Mouse (Mus musculus) embryonic facial prominence, embryonic 14.5 days (tissue): ENCODE results near the gene Tfap2a. TPM values are rescaled to one million over a fixed set of nuclear protein-coding genes. Genes with fewer than 3 reads are reported as not detected.

Experiments used
- ATAC-seq: fragments of 200-750 bp; cut with Nextera tagmentation; 2 replicates; pipeline ENCODE4 v1.8.0; 2017; ENCODE audit warnings: low read depth, moderate number of reproducible peaks, moderate TSS enrichment
- DNase-seq: peaks from one replicate; pipeline ENCODE4 v3.0.0-alpha.2; 2015; ENCODE audit warnings: low spot score
- H3K27ac ChIP-seq: fragments of 300-500 bp; sonication (generic); replicated peaks from 2 replicates; pipeline ENCODE4 v1.5.1; 2014; ENCODE audit warnings: low read depth, mild to moderate bottlenecking, low read length, moderate library complexity
- H3K27me3 ChIP-seq: fragments of 300-500 bp; sonication (generic); replicated peaks from 2 replicates; pipeline ENCODE4 v1.6.1; 2014; ENCODE audit warnings: low read length; ENCODE audit not compliant: control insufficient read depth, insufficient read depth
- H3K36me3 ChIP-seq: fragments of 300-500 bp; sonication (generic); 2 replicates; pipeline ENCODE4 v1.6.1; 2014; ENCODE audit warnings: low read length, mixed read lengths; ENCODE audit not compliant: control insufficient read depth, insufficient read depth
- H3K4me1 ChIP-seq: fragments of 300-500 bp; sonication (generic); 2 replicates; pipeline ENCODE4 v1.6.1; 2014; ENCODE audit warnings: antibody characterized with exemption, low read length; ENCODE audit not compliant: control insufficient read depth, insufficient read depth
- H3K4me2 ChIP-seq: fragments of 300-500 bp; sonication (generic); 2 replicates; pipeline ENCODE4 v1.6.1; 2014; ENCODE audit warnings: low read depth, mild to moderate bottlenecking, low read length, moderate library complexity, mixed read lengths
- H3K4me3 ChIP-seq: fragments of 300-500 bp; sonication (generic); 2 replicates; pipeline ENCODE4 v1.5.1; 2014; ENCODE audit warnings: low read depth, mild to moderate bottlenecking, low read length
- H3K9ac ChIP-seq: fragments of 300-500 bp; sonication (generic); 2 replicates; pipeline ENCODE4 v1.6.1; 2014; ENCODE audit warnings: low read depth, mild to moderate bottlenecking, low read length, moderate library complexity, mixed read lengths
- H3K9me3 ChIP-seq: fragments of 300-500 bp; sonication (generic); 2 replicates; pipeline ENCODE4 v1.6.1; 2016; ENCODE audit warnings: low read length; ENCODE audit not compliant: control insufficient read depth
- WGBS: fragments of 180-500 bp; shearing (Covaris S2); extraction: QIAGEN DNeasy Blood & Tissue Kit; methylation state at CpG from one replicate; pipeline ENCODE4 v1.1.7; 2014; 5-methylcytosine and 5-hydroxymethylcytosine counted together
- polyA plus RNA-seq: library from polyadenylated mRNA; unstranded; fragments of >200 nt; fragmentation: Nextera tagmentation; extraction: Ambion mirVana; gene quantifications from 2 replicates; pipeline ENCODE4 v1.2.1, GENCODE M21; 2014

The Tfap2a gene
- polyA plus RNA-seq, 1 experiment from 2014 or later: 5.0 TPM

- ATAC-seq: no peak
- Histone ChIP-seq H3K27ac (no peak overlapping the region), H3K36me3 (no peaks in the 10 kb centered on the region), H3K9ac (no peak overlapping the region), H3K4me1 (0 out of 2 replicates have a peak, but pooled peaks cover 11% of the 10 kb centered on the region), H3K9me3 (no peaks in the 10 kb centered on the region), H3K27me3 (peaks cover 92% of the 10 kb centered on the region), H3K4me3 (peak overlapping the region; percentile 34), H3K4me2 (peak overlapping the region; percentile 55)
- 1% methylated on average over 28 of the region's 28 CpGs for WGBS
- no peak for DNase-seq
Observed at GRCm38 (mm10) chr13:40704864-40705455, 33.2 kb downstream of the Tfap2a start.

- Histone ChIP-seq H3K36me3 (no peaks in the 10 kb centered on the region), H3K9ac (0 out of 2 replicates have a peak overlapping the region, but pooled peaks have one; percentile 32), H3K4me3 (peak overlapping the region; percentile 34), H3K9me3 (no peaks in the 10 kb centered on the region), H3K4me2 (peak overlapping the region; percentile 55), H3K27me3 (peaks cover 83% of the 10 kb centered on the region), H3K27ac (no peak overlapping the region), H3K4me1 (0 out of 2 replicates have a peak, but pooled peaks cover 11% of the 10 kb centered on the region)
- ATAC-seq: peak; percentile 48; the same call in 1 of the 2 replicates
- DNase-seq: no peak
- under 1% methylated on average over 37 of the region's 38 CpGs for WGBS
Observed at GRCm38 (mm10) chr13:40703982-40704501, 34.1 kb downstream of the Tfap2a start.

DNA sequence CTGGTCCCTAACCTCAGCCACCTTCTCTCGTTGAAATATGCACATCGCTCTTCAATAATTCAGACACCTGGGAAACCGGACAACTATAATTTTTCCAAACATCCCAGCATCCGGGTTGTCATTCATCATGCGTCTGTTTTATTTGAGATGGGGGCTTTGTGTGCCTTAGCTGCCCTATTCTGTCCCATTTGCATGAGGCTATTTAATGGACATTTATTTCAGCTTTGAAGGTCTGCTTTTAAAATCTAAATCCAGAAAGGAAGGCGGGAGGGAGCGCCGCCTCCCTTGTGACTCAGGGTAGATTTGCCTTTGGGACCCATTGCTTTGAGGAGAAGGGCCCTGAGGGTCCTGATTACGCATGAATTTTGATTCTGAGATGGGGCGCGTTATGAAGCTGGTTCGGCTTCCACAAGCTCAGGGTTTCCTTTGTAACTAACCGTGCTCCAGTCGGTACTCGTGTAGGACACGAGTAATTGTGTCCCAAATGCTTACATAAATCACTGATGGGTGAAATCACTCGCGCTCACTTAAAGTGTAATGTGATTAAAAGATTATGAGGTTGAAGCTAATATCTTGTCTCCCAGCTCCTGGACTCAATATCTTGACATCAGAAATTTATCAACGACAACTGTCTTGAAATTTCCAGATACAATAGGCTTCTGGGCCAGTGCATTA, 34.9 kb downstream of the Tfap2a start:
- H3K27me3 ChIP-seq: peaks cover 76% of the 10 kb centered on the region
- H3K27ac ChIP-seq: no peak overlapping the region
- H3K4me1 ChIP-seq: 0 out of 2 replicates have a peak, but pooled peaks cover 11% of the 10 kb centered on the region
- no peaks in the 10 kb centered on the region for H3K36me3 ChIP-seq
- H3K4me2 ChIP-seq: no peak overlapping the region; the same call in 1 of the 2 replicates
- no peaks in the 10 kb centered on the region for H3K9me3 ChIP-seq
- WGBS: 6% methylated on average over 19 of the region's 19 CpGs
- DNase-seq (no peak), ATAC-seq (no peak)
- no peak overlapping the region for H3K9ac ChIP-seq
- no peak overlapping the region; the same call in 1 of the 2 replicates for H3K4me3 ChIP-seq

GRCm38 (mm10) chr13:40702361-40703122, 35.6 kb downstream of the Tfap2a start:
- 13% methylated on average over 30 of the region's 30 CpGs for WGBS
- no peak for DNase-seq

DNA sequence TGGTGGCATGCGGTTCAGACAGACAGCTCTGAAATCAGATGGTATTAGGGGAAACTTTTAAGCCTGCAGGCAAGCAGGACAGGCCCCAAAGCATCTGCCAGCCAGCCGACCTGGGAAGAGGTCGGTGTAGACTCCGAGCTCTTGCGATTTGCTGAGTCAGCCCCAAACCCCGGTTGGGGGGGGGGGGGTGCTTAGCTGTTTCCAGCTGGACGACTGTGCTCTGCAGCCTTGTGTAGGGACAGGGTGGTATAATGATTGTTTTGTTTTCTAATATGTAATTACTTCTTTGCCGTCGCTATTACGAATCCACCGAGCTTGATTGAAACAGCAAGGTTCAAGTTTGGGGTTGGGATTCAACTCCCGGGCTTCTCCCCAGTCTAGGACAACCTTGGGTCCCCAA, 36.5 kb downstream of the Tfap2a start:
- no peaks in the 10 kb centered on the region for H3K9me3 ChIP-seq
- no peak for DNase-seq
- ATAC-seq: no peak
- H3K4me2 ChIP-seq: no peak overlapping the region
- no peak overlapping the region for H3K9ac ChIP-seq
- peaks cover 61% of the 10 kb centered on the region for H3K27me3 ChIP-seq
- no peaks in the 10 kb centered on the region for H3K36me3 ChIP-seq
- WGBS: 4% methylated on average over 11 of the region's 12 CpGs
- H3K4me3 ChIP-seq: no peak overlapping the region
- H3K27ac ChIP-seq: no peak overlapping the region
- H3K4me1 ChIP-seq: 0 out of 2 replicates have a peak, but pooled peaks cover 11% of the 10 kb centered on the region

More at GRCm38 (mm10) chr13:40702361-40703122, 35.6 kb downstream of the Tfap2a start:
- Histone ChIP-seq H3K9ac (no peak overlapping the region), H3K4me1 (0 out of 2 replicates have a peak, but pooled peaks cover 11% of the 10 kb centered on the region), H3K4me3 (no peak overlapping the region; the same call in 1 of the 2 replicates), H3K27ac (no peak overlapping the region), H3K4me2 (no peak overlapping the region), H3K27me3 (peaks cover 70% of the 10 kb centered on the region), H3K9me3 (no peaks in the 10 kb centered on the region), H3K36me3 (no peaks in the 10 kb centered on the region)
- ATAC-seq: no peak

DNA sequence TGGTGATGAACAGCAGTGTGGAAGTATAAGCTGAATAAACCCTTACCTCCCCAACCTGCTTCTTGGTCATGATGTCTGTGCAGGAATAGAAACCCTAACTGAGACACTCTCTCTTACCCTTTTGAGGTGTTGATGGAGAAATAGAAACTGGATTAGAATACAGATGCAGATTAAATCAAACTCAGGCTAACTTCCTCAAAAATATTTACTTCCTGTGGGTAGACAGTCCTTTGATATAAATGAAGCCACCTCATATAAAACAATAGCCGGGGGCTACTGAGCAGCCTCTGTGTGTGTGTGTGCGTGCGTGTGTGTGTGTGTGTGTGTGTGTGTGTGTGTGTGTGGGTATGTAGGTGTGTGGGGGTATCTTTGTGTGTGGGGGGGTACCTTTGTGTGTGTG, 52.4 kb downstream of the Tfap2a start:
- Histone ChIP-seq H3K27me3 (no peaks in the 10 kb centered on the region), H3K9me3 (no peaks in the 10 kb centered on the region), H3K4me2 (no peak overlapping the region), H3K4me1 (no peaks in the 10 kb centered on the region), H3K27ac (no peak overlapping the region), H3K9ac (no peak overlapping the region), H3K4me3 (no peak overlapping the region), H3K36me3 (no peaks in the 10 kb centered on the region)
- WGBS: 88% methylated on average over 3 of the region's 3 CpGs
- ATAC-seq: no peak
- DNase-seq: no peak

GRCm38 (mm10) chr13:40676730-40677129, 61.4 kb downstream of the Tfap2a start:
- H3K27me3 ChIP-seq: no peaks in the 10 kb centered on the region; the same call in 1 of the 2 replicates
- no peak overlapping the region for H3K4me3 ChIP-seq
- no peaks in the 10 kb centered on the region for H3K36me3 ChIP-seq
- H3K9me3 ChIP-seq: no peaks in the 10 kb centered on the region
- WGBS: 30% methylated on average over 4 of the region's 4 CpGs
- no peaks in the 10 kb centered on the region for H3K4me1 ChIP-seq
- H3K27ac ChIP-seq: no peak overlapping the region
- H3K4me2 ChIP-seq: no peak overlapping the region
- ATAC-seq (no peak), DNase-seq (no peak)
- no peak overlapping the region for H3K9ac ChIP-seq
